Mouse (Mus musculus): Measurements from ENCODE around the gene Dnajc4. TPM values are rescaled to one million over a fixed set of nuclear protein-coding genes. Genes with fewer than 3 reads are reported as not detected.
"Not testable (repeated sequence)": the region's sequence is repeated elsewhere in the genome, so short reads cannot be mapped to it uniquely, and the experiment has no call there.

The Dnajc4 gene
- total RNA-seq, 1 experiment from 2014 or later = 50.3 TPM

- no peak for DNase-seq
Measured at GRCm38 (mm10) chr19:6995255-6995991, 3.1 kb upstream of the Dnajc4 start.

GRCm38 (mm10) chr19:6994489-6994888 lies 2.1 kb upstream of the Dnajc4 start:
- DNase-seq = no peak

GRCm38 (mm10) chr19:6994002-6994401 lies 1.6 kb upstream of the Dnajc4 start:
- DNase-seq = no peak

- DNase-seq = no peak
Measured at GRCm38 (mm10) chr19:6993011-6993770, 819 bp upstream of the Dnajc4 start.

GRCm38 (mm10) chr19:6991166-6991565 lies 1.2 kb downstream of the Dnajc4 start:
- DNase-seq = not testable (repeated sequence)

- no peak for DNase-seq
Measured at GRCm38 (mm10) chr19:6990712-6991111, 1.7 kb downstream of the Dnajc4 start.

GRCm38 (mm10) chr19:6989251-6989650 lies 3.1 kb downstream of the Dnajc4 start:
- no peak for DNase-seq

- DNase-seq = no peak
Measured at GRCm38 (mm10) chr19:6987904-6988285, 4.5 kb downstream of the Dnajc4 start.

GRCm38 (mm10) chr19:6987061-6987903 lies 5.1 kb downstream of the Dnajc4 start, which contains the start of gene Vegfb:
Gene Vegfb (minus strand): TSS chr19:6987651.
- DNase-seq = peak; percentile 83

GRCm38 (mm10) chr19:6985951-6986708 lies 6.2 kb downstream of the Dnajc4 start:
- DNase-seq = no peak

- DNase-seq = no peak
Measured at GRCm38 (mm10) chr19:6985300-6985699, 7.1 kb downstream of the Dnajc4 start.

GRCm38 (mm10) chr19:6983621-6984020 lies 8.8 kb downstream of the Dnajc4 start:
- DNase-seq = no peak

GRCm38 (mm10) chr19:6981465-6981864 lies 10.9 kb downstream of the Dnajc4 start:
- no peak for DNase-seq

- DNase-seq = peak; percentile 98
Measured at GRCm38 (mm10) chr19:6980381-6981093, 11.8 kb downstream of the Dnajc4 start, which contains the start of gene Fkbp2. Gene Fkbp2 (minus strand): TSS chr19:6980501.

GRCm38 (mm10) chr19:6979486-6980380 lies 12.6 kb downstream of the Dnajc4 start:
- peak; percentile 100 for DNase-seq

- no peak for DNase-seq
Measured at GRCm38 (mm10) chr19:6979001-6979479, 13.3 kb downstream of the Dnajc4 start.

GRCm38 (mm10) chr19:6978639-6978974 lies 13.8 kb downstream of the Dnajc4 start:
- DNase-seq = no peak

- no peak for DNase-seq
Measured at GRCm38 (mm10) chr19:6977759-6978638, 14.4 kb downstream of the Dnajc4 start.

All from adrenal gland, postnatal 25 days (tissue).